Mouse (Mus musculus): ENCODE measurements around the gene Rec8. TPM values are rescaled to one million over a fixed set of nuclear protein-coding genes. Genes with fewer than 3 reads are reported as not detected.
A peak's percentile ranks its signal among the peaks of the same experiment; 100 is the strongest.

Gene Rec8
- polyA plus RNA-seq, 1 experiment = not detected

GRCm38 (mm10) chr14:55586149-55586548 is 31.7 kb upstream of the Rec8 start:
- H3K4me3 ChIP-seq (ENCODE audit: insufficient read depth, low read depth, low read length) = no peak overlapping the region
- peaks cover 5% of the 10 kb centered on the region; the same call in 1 of the 2 replicates for H3K4me1 ChIP-seq (ENCODE audit: control insufficient read depth, insufficient read depth, insufficient read length, low read length)
- H3K27ac ChIP-seq (replicated peaks; ENCODE audit: low read depth, low read length) = peak overlapping the region; percentile 55

- Histone ChIP-seq H3K27ac (replicated peaks; ENCODE audit: low read depth, low read length) (no peak overlapping the region), H3K4me1 (ENCODE audit: control insufficient read depth, insufficient read depth, insufficient read length, low read length) (peaks cover 5% of the 10 kb centered on the region), H3K4me3 (ENCODE audit: insufficient read depth, low read depth, low read length) (no peak overlapping the region)
Measured at GRCm38 (mm10) chr14:55589271-55589670, 28.6 kb upstream of the Rec8 start.

- peak overlapping the region; percentile 74 for H3K4me3 ChIP-seq (ENCODE audit: insufficient read depth, low read depth, low read length)
- H3K4me1 ChIP-seq (ENCODE audit: control insufficient read depth, insufficient read depth, insufficient read length, low read length) = peaks cover 5% of the 10 kb centered on the region
- peak overlapping the region; percentile 66 for H3K27ac ChIP-seq (replicated peaks; ENCODE audit: low read depth, low read length)
Measured at GRCm38 (mm10) chr14:55589771-55590448, 27.9 kb upstream of the Rec8 start.

- Histone ChIP-seq H3K27ac (replicated peaks; ENCODE audit: low read depth, low read length) (peak within 1 kb of the TSS; percentile 95), H3K4me3 (ENCODE audit: insufficient read depth, low read depth, low read length) (peak within 1 kb of the TSS; percentile 85), H3K4me1 (ENCODE audit: control insufficient read depth, insufficient read depth, insufficient read length, low read length) (peaks cover 5% of the 10 kb centered on the region)
Measured at GRCm38 (mm10) chr14:55590748-55591330, 27.0 kb upstream of the Rec8 start, which contains the start of gene Psme2. Gene Psme2 (minus strand): TSS chr14:55591113.

GRCm38 (mm10) chr14:55591331-55591891 is 26.4 kb upstream of the Rec8 start, which contains the start of gene Rnf31:
Gene Rnf31 (plus strand): TSS chr14:55591708.
- Histone ChIP-seq H3K4me1 (ENCODE audit: control insufficient read depth, insufficient read depth, insufficient read length, low read length) (peaks cover 5% of the 10 kb centered on the region), H3K27ac (replicated peaks; ENCODE audit: low read depth, low read length) (peak within 1 kb of the TSS; percentile 95), H3K4me3 (ENCODE audit: insufficient read depth, low read depth, low read length) (peak within 1 kb of the TSS; percentile 85)

- peak overlapping the region; percentile 85 for H3K4me3 ChIP-seq (ENCODE audit: insufficient read depth, low read depth, low read length)
- H3K4me1 ChIP-seq (ENCODE audit: control insufficient read depth, insufficient read depth, insufficient read length, low read length) = peaks cover 5% of the 10 kb centered on the region
- H3K27ac ChIP-seq (replicated peaks; ENCODE audit: low read depth, low read length) = peak overlapping the region; percentile 26; the same call in 1 of the 2 replicates
Measured at GRCm38 (mm10) chr14:55592226-55592625, 25.6 kb upstream of the Rec8 start.

- Histone ChIP-seq H3K4me1 (ENCODE audit: control insufficient read depth, insufficient read depth, insufficient read length, low read length) (no peaks in the 10 kb centered on the region; the same call in none of the 2 replicates), H3K27ac (replicated peaks; ENCODE audit: low read depth, low read length) (no peak overlapping the region), H3K4me3 (ENCODE audit: insufficient read depth, low read depth, low read length) (no peak overlapping the region)
Measured at GRCm38 (mm10) chr14:55596036-55596690, 21.7 kb upstream of the Rec8 start.

GRCm38 (mm10) chr14:55598521-55599390 is 19.1 kb upstream of the Rec8 start:
- Histone ChIP-seq H3K4me3 (ENCODE audit: insufficient read depth, low read depth, low read length) (no peak overlapping the region), H3K4me1 (ENCODE audit: control insufficient read depth, insufficient read depth, insufficient read length, low read length) (no peaks in the 10 kb centered on the region), H3K27ac (replicated peaks; ENCODE audit: low read depth, low read length) (no peak overlapping the region)

- Histone ChIP-seq H3K4me1 (ENCODE audit: control insufficient read depth, insufficient read depth, insufficient read length, low read length) (no peaks in the 10 kb centered on the region), H3K4me3 (ENCODE audit: insufficient read depth, low read depth, low read length) (peak within 1 kb of the TSS; percentile 73), H3K27ac (replicated peaks; ENCODE audit: low read depth, low read length) (peak within 1 kb of the TSS; percentile 91)
Measured at GRCm38 (mm10) chr14:55603271-55603632, 14.6 kb upstream of the Rec8 start, which contains the start of gene Irf9. Gene Irf9 (plus strand): TSS chr14:55603571.

GRCm38 (mm10) chr14:55603633-55604576 is 13.9 kb upstream of the Rec8 start:
- Histone ChIP-seq H3K4me1 (ENCODE audit: control insufficient read depth, insufficient read depth, insufficient read length, low read length) (no peaks in the 10 kb centered on the region), H3K4me3 (ENCODE audit: insufficient read depth, low read depth, low read length) (peak overlapping the region; percentile 73), H3K27ac (replicated peaks; ENCODE audit: low read depth, low read length) (peak overlapping the region; percentile 91)

- Histone ChIP-seq H3K4me1 (ENCODE audit: control insufficient read depth, insufficient read depth, insufficient read length, low read length) (no peaks in the 10 kb centered on the region), H3K4me3 (ENCODE audit: insufficient read depth, low read depth, low read length) (peak overlapping the region; percentile 73), H3K27ac (replicated peaks; ENCODE audit: low read depth, low read length) (peak overlapping the region; percentile 91)
Measured at GRCm38 (mm10) chr14:55604823-55605222, 13.0 kb upstream of the Rec8 start.

GRCm38 (mm10) chr14:55605743-55606459 is 11.9 kb upstream of the Rec8 start:
- H3K27ac ChIP-seq (replicated peaks; ENCODE audit: low read depth, low read length) = no peak overlapping the region
- no peak overlapping the region for H3K4me3 ChIP-seq (ENCODE audit: insufficient read depth, low read depth, low read length)
- no peaks in the 10 kb centered on the region for H3K4me1 ChIP-seq (ENCODE audit: control insufficient read depth, insufficient read depth, insufficient read length, low read length)

GRCm38 (mm10) chr14:55608339-55608738 is 9.5 kb upstream of the Rec8 start:
- no peak overlapping the region for H3K27ac ChIP-seq (replicated peaks; ENCODE audit: low read depth, low read length)
- H3K4me1 ChIP-seq (ENCODE audit: control insufficient read depth, insufficient read depth, insufficient read length, low read length) = no peaks in the 10 kb centered on the region

More at GRCm38 (mm10) chr14:55608339-55608738, 9.5 kb upstream of the Rec8 start:
- no peak overlapping the region for H3K4me3 ChIP-seq (ENCODE audit: insufficient read depth, low read depth, low read length)
